Mouse (Mus musculus): ENCODE measurements at regions not wholly inside any gene's neighbourhood (a gene's known extent, or its start where the extent isn't known, plus 50 kb on each side); places are given as distances from the start of the nearest gene placed in this dataset.

- Histone ChIP-seq H3K27ac (ENCODE audit: low read depth) (no peak overlapping the region), H3K9me3 (ENCODE audit: low read length) (no peaks in the 10 kb centered on the region), H3K4me1 (ENCODE audit: insufficient read depth) (no peaks in the 10 kb centered on the region), H3K4me3 (ENCODE audit: low read depth, low read length) (no peak overlapping the region), H3K9ac (replicated peaks) (no peak overlapping the region), H3K27me3 (ENCODE audit: insufficient read depth, low read length) (no peaks in the 10 kb centered on the region), H3K4me2 (ENCODE audit: low read depth, low read length) (no peak overlapping the region), H3K36me3 (replicated peaks; ENCODE audit: insufficient read depth, low read length) (no peaks in the 10 kb centered on the region)
- ATAC-seq (no peak), DNase-seq (no peak)
- WGBS (ENCODE audit: insufficient replicate concordance), result 73% methylated on average over 9 of the region's 9 CpGs
- TF ChIP-seq EP300 (IDR thresholded peaks at IDR 0.05; ENCODE audit: low read depth) (no peak), CTCF (IDR thresholded peaks at IDR 0.05; ENCODE audit: low read depth) (no peak)
Observed at GRCm38 (mm10) chr3:117265790-117266189, 94.9 kb downstream of the Plppr4 start.

GRCm38 (mm10) chr3:117247833-117248232 lies 112.8 kb downstream of the Plppr4 start:
- Histone ChIP-seq H3K27ac (ENCODE audit: low read depth) (no peak overlapping the region), H3K4me1 (ENCODE audit: insufficient read depth) (no peaks in the 10 kb centered on the region), H3K4me3 (ENCODE audit: low read depth, low read length) (no peak overlapping the region), H3K36me3 (replicated peaks; ENCODE audit: insufficient read depth, low read length) (no peaks in the 10 kb centered on the region), H3K9me3 (ENCODE audit: low read length) (no peaks in the 10 kb centered on the region), H3K4me2 (ENCODE audit: low read depth, low read length) (no peak overlapping the region), H3K27me3 (ENCODE audit: insufficient read depth, low read length) (no peaks in the 10 kb centered on the region), H3K9ac (replicated peaks) (no peak overlapping the region)
- DNase-seq (no peak), ATAC-seq (no peak)
- TF ChIP-seq CTCF (IDR thresholded peaks at IDR 0.05; ENCODE audit: low read depth), result no peak
- TF ChIP-seq EP300 (IDR thresholded peaks at IDR 0.05; ENCODE audit: low read depth), result no peak

- 82% methylated on average over 6 of the region's 6 CpGs for WGBS (ENCODE audit: insufficient replicate concordance)
- no peaks in the 10 kb centered on the region for H3K4me1 ChIP-seq (ENCODE audit: insufficient read depth)
- H3K36me3 ChIP-seq (replicated peaks; ENCODE audit: insufficient read depth, low read length), result no peaks in the 10 kb centered on the region
- DNase-seq (no peak), ATAC-seq (no peak)
- no peak overlapping the region for H3K4me3 ChIP-seq (ENCODE audit: low read depth, low read length)
- TF ChIP-seq EP300 (IDR thresholded peaks at IDR 0.05; ENCODE audit: low read depth) (no peak), CTCF (IDR thresholded peaks at IDR 0.05; ENCODE audit: low read depth) (no peak)
- no peak overlapping the region for H3K27ac ChIP-seq (ENCODE audit: low read depth)
- no peak overlapping the region for H3K9ac ChIP-seq (replicated peaks)
- H3K9me3 ChIP-seq (ENCODE audit: low read length), result no peaks in the 10 kb centered on the region
- no peak overlapping the region for H3K4me2 ChIP-seq (ENCODE audit: low read depth, low read length)
- H3K27me3 ChIP-seq (ENCODE audit: insufficient read depth, low read length), result no peaks in the 10 kb centered on the region
Observed at GRCm38 (mm10) chr3:117241810-117242209, 118.9 kb downstream of the Plppr4 start.

GRCm38 (mm10) chr3:117226616-117227015 lies 134.1 kb downstream of the Plppr4 start:
- Histone ChIP-seq H3K4me3 (ENCODE audit: low read depth, low read length) (no peak overlapping the region), H3K27ac (ENCODE audit: low read depth) (no peak overlapping the region), H3K27me3 (ENCODE audit: insufficient read depth, low read length) (no peaks in the 10 kb centered on the region), H3K9ac (replicated peaks) (no peak overlapping the region), H3K36me3 (replicated peaks; ENCODE audit: insufficient read depth, low read length) (no peaks in the 10 kb centered on the region), H3K9me3 (ENCODE audit: low read length) (no peaks in the 10 kb centered on the region), H3K4me2 (ENCODE audit: low read depth, low read length) (no peak overlapping the region), H3K4me1 (ENCODE audit: insufficient read depth) (no peaks in the 10 kb centered on the region)
- WGBS (ENCODE audit: insufficient replicate concordance), result 78% methylated on average over 3 of the region's 3 CpGs
- no peak for TF ChIP-seq CTCF (IDR thresholded peaks at IDR 0.05; ENCODE audit: low read depth)
- TF ChIP-seq EP300 (IDR thresholded peaks at IDR 0.05; ENCODE audit: low read depth), result no peak
- ATAC-seq (no peak), DNase-seq (no peak)

GRCm38 (mm10) chr3:117225041-117225440 lies 135.6 kb downstream of the Plppr4 start:
- ATAC-seq (no peak), DNase-seq (no peak)
- no peak overlapping the region for H3K27ac ChIP-seq (ENCODE audit: low read depth)
- TF ChIP-seq EP300 (IDR thresholded peaks at IDR 0.05; ENCODE audit: low read depth) (no peak), CTCF (IDR thresholded peaks at IDR 0.05; ENCODE audit: low read depth) (no peak)
- no peak overlapping the region for H3K4me2 ChIP-seq (ENCODE audit: low read depth, low read length)
- H3K4me1 ChIP-seq (ENCODE audit: insufficient read depth), result no peaks in the 10 kb centered on the region
- H3K36me3 ChIP-seq (replicated peaks; ENCODE audit: insufficient read depth, low read length), result no peaks in the 10 kb centered on the region
- WGBS (ENCODE audit: insufficient replicate concordance), result 65% methylated on average over 2 of the region's 2 CpGs
- H3K4me3 ChIP-seq (ENCODE audit: low read depth, low read length), result no peak overlapping the region
- H3K9ac ChIP-seq (replicated peaks), result no peak overlapping the region
- no peaks in the 10 kb centered on the region for H3K9me3 ChIP-seq (ENCODE audit: low read length)
- H3K27me3 ChIP-seq (ENCODE audit: insufficient read depth, low read length), result no peaks in the 10 kb centered on the region

- Histone ChIP-seq H3K36me3 (replicated peaks; ENCODE audit: insufficient read depth, low read length) (no peaks in the 10 kb centered on the region), H3K27me3 (ENCODE audit: insufficient read depth, low read length) (no peaks in the 10 kb centered on the region), H3K4me3 (ENCODE audit: low read depth, low read length) (no peak overlapping the region), H3K9ac (replicated peaks) (no peak overlapping the region), H3K9me3 (ENCODE audit: low read length) (no peaks in the 10 kb centered on the region), H3K27ac (ENCODE audit: low read depth) (no peak overlapping the region), H3K4me2 (ENCODE audit: low read depth, low read length) (no peak overlapping the region), H3K4me1 (ENCODE audit: insufficient read depth) (no peaks in the 10 kb centered on the region)
- WGBS (ENCODE audit: insufficient replicate concordance), result 43% methylated on average over 1 of the region's 1 CpGs
- TF ChIP-seq CTCF (IDR thresholded peaks at IDR 0.05; ENCODE audit: low read depth), result no peak
- no peak for TF ChIP-seq EP300 (IDR thresholded peaks at IDR 0.05; ENCODE audit: low read depth)
- no peak for DNase-seq
- ATAC-seq, result no peak
Observed at GRCm38 (mm10) chr3:117217952-117218351, 142.7 kb downstream of the Plppr4 start.

GRCm38 (mm10) chr3:117191903-117192302 lies 168.8 kb downstream of the Plppr4 start:
- no peaks in the 10 kb centered on the region for H3K27me3 ChIP-seq (ENCODE audit: insufficient read depth, low read length)
- DNase-seq (no peak), ATAC-seq (no peak)
- 46% methylated on average over 1 of the region's 1 CpGs for WGBS (ENCODE audit: insufficient replicate concordance)
- H3K9ac ChIP-seq (replicated peaks), result no peak overlapping the region
- TF ChIP-seq EP300 (IDR thresholded peaks at IDR 0.05; ENCODE audit: low read depth), result no peak
- TF ChIP-seq CTCF (IDR thresholded peaks at IDR 0.05; ENCODE audit: low read depth), result no peak
- no peaks in the 10 kb centered on the region for H3K4me1 ChIP-seq (ENCODE audit: insufficient read depth)
- H3K4me2 ChIP-seq (ENCODE audit: low read depth, low read length), result no peak overlapping the region
- no peaks in the 10 kb centered on the region for H3K36me3 ChIP-seq (replicated peaks; ENCODE audit: insufficient read depth, low read length)
- H3K4me3 ChIP-seq (ENCODE audit: low read depth, low read length), result no peak overlapping the region
- H3K9me3 ChIP-seq (ENCODE audit: low read length), result no peaks in the 10 kb centered on the region
- no peak overlapping the region for H3K27ac ChIP-seq (ENCODE audit: low read depth)

Data from liver, postnatal 0 days (tissue).